ENCODE assay signal across 8 mouse cellular contexts in genomic region chr7:34798441-34799403, GRCm38 (mm10). TPM values are rescaled to one million over a fixed set of nuclear protein-coding genes. Genes with fewer than 3 reads are reported as not detected.
A peak's percentile ranks its signal among the peaks of the same experiment; 100 is the strongest.
DNase-seq lines count a peak whose midpoint lies in the region; ATAC-seq and TF ChIP-seq lines count a peak whose summit lies in the region.

No protein-coding gene starts in this region.

- H3K4me3 ChIP-seq in forebrain, embryonic 16.5 days (replicated peaks; ENCODE audit: low read length), result no peak overlapping the region
- H3K4me3 ChIP-seq in stomach, postnatal 0 days (ENCODE audit: low read depth, low read length), result no peak overlapping the region

- H3K36me3 ChIP-seq in forebrain, embryonic 16.5 days (ENCODE audit: control insufficient read depth, insufficient read depth), result no peaks in the 10 kb centered on the region
- H3K36me3 ChIP-seq in stomach, postnatal 0 days (ENCODE audit: control insufficient read depth, insufficient read depth, low read length), result no peaks in the 10 kb centered on the region

- H3K4me2 ChIP-seq in forebrain, embryonic 16.5 days (ENCODE audit: low read length), result peak overlapping the region; percentile 9
- H3K4me2 ChIP-seq in stomach, postnatal 0 days (replicated peaks; ENCODE audit: low read depth), result no peak overlapping the region

- H3K4me1 ChIP-seq in forebrain, embryonic 16.5 days (replicated peaks; ENCODE audit: control insufficient read depth, insufficient read depth, low read length), result peaks cover 25% of the 10 kb centered on the region
- no peaks in the 10 kb centered on the region; the same call in 1 of the 2 replicates for H3K4me1 ChIP-seq in stomach, postnatal 0 days (replicated peaks; ENCODE audit: control insufficient read depth, insufficient read depth)

- peak; percentile 80 for ATAC-seq in forebrain, embryonic 16.5 days
- peak; percentile 38; the same call in 1 of the 2 replicates for ATAC-seq in stomach, postnatal 0 days (ENCODE audit: low FRiP score, low TSS enrichment)

- peak overlapping the region; percentile 43 for H3K27ac ChIP-seq in forebrain, embryonic 16.5 days (ENCODE audit: low read length)
- H3K27ac ChIP-seq in stomach, postnatal 0 days (replicated peaks), result no peak overlapping the region; the same call in 1 of the 2 replicates

- H3K27me3 ChIP-seq in forebrain, embryonic 16.5 days (replicated peaks; ENCODE audit: control insufficient read depth, insufficient read depth, low read length), result no peaks in the 10 kb centered on the region
- no peaks in the 10 kb centered on the region for H3K27me3 ChIP-seq in stomach, postnatal 0 days (ENCODE audit: control insufficient read depth, insufficient read depth, low read length)

- DNase-seq in cerebellum, postnatal 10 days, result peak; percentile 56 to 70
- no peak for DNase-seq in cerebellum, adult 9-10 months
- DNase-seq in MN1 (ENCODE audit: low spot score), result peak; percentile 50
- peak; percentile 67 to 79 for DNase-seq in kidney, postnatal 25 days
- peak; percentile 69 for DNase-seq in stomach, postnatal 0 days (ENCODE audit: low spot score)
- DNase-seq in frontal cortex, postnatal 36 days (ENCODE audit: low spot score in 2 of 2), result no peak
- DNase-seq in urinary bladder, postnatal 14 days (ENCODE audit: low spot score), result no peak

- WGBS in forebrain, embryonic 16.5 days, result 8% methylated on average over 11 of the region's 11 CpGs
- 4% methylated on average over 11 of the region's 11 CpGs for WGBS in stomach, postnatal 0 days

- H3K9ac ChIP-seq in forebrain, embryonic 16.5 days (replicated peaks; ENCODE audit: low read depth, low read length), result no peak overlapping the region
- H3K9ac ChIP-seq in stomach, postnatal 0 days (ENCODE audit: low read length), result no peak overlapping the region

- no peaks in the 10 kb centered on the region for H3K9me3 ChIP-seq in forebrain, embryonic 16.5 days (ENCODE audit: control insufficient read depth, low read length)
- no peaks in the 10 kb centered on the region for H3K9me3 ChIP-seq in stomach, postnatal 0 days (ENCODE audit: control insufficient read depth, low read length)

- no peak for TF ChIP-seq EP300 in stomach, postnatal 0 days (optimal IDR thresholded peaks at IDR 0.05)

- TF ChIP-seq CTCF in stomach, postnatal 0 days (IDR thresholded peaks at IDR 0.05; ENCODE audit: low read depth), result no peak

RNA-seq across cellular contexts. Expression of gene Chst8, which starts 13.8 kb away (rescaled TPM):
- 9.9 and 12.0 TPM in 2 replicates for polyA plus RNA-seq in forebrain, embryonic 16.5 days (2015; fragmentation: Nextera tagmentation; extraction: Ambion mirVana)
- polyA plus RNA-seq in stomach, postnatal 0 days (2015; fragmentation: Nextera tagmentation; extraction: Ambion mirVana), result 1.3 and 1.8 TPM in 2 replicates

Comparison
In these comparisons a context has a peak if more than half of its experiments do, and no peak if none do; other contexts are left out.
1. DNase-seq: peak in cerebellum, postnatal 10 days (2 of 2), MN1 (single experiment), kidney, postnatal 25 days (2 of 2) and stomach, postnatal 0 days (single experiment); none in cerebellum, adult 9-10 months (single experiment), frontal cortex, postnatal 36 days (0 of 2) and urinary bladder, postnatal 14 days (single experiment).